Mouse (Mus musculus) thymus, postnatal 36 days (tissue): Measurements from ENCODE around the gene Cldn24.
"Not testable (repeated sequence)": the region's sequence is repeated elsewhere in the genome, so short reads cannot be mapped to it uniquely, and the experiment has no call there.

Source experiments
- DNase-seq, 2 experiments: peaks; one replicate each; pipeline ENCODE4 v3.0.0; 2022; ENCODE audit warnings: mixed read lengths in 2 of 2

The Cldn24 gene

GRCm38 (mm10) chr8:47821843-47822242 lies at the start of gene Cldn24:
Cldn24 (plus strand) TSS chr8:47822143.
- DNase-seq = no peak

- no peak for DNase-seq
Observed at GRCm38 (mm10) chr8:47772986-47773385, 49.0 kb upstream of the Cldn24 start.

- DNase-seq = no peak
Observed at GRCm38 (mm10) chr8:47777415-47777814, 44.5 kb upstream of the Cldn24 start.

GRCm38 (mm10) chr8:47779589-47779988 lies 42.4 kb upstream of the Cldn24 start:
- DNase-seq = no peak

GRCm38 (mm10) chr8:47781881-47782280 lies 40.1 kb upstream of the Cldn24 start:
- no peak for DNase-seq

GRCm38 (mm10) chr8:47783544-47783943 lies 38.4 kb upstream of the Cldn24 start:
- no peak for DNase-seq

- no peak for DNase-seq
Observed at GRCm38 (mm10) chr8:47783944-47784343, 38.0 kb upstream of the Cldn24 start.

GRCm38 (mm10) chr8:47784436-47784835 lies 37.5 kb upstream of the Cldn24 start:
- no peak for DNase-seq

- no peak for DNase-seq
Observed at GRCm38 (mm10) chr8:47786323-47786722, 35.6 kb upstream of the Cldn24 start.

GRCm38 (mm10) chr8:47787705-47788104 lies 34.2 kb upstream of the Cldn24 start:
- no peak for DNase-seq

GRCm38 (mm10) chr8:47791986-47792385 lies 30.0 kb upstream of the Cldn24 start:
- no peak for DNase-seq

GRCm38 (mm10) chr8:47799438-47799837 lies 22.5 kb upstream of the Cldn24 start:
- DNase-seq = no peak

- DNase-seq = no peak
Observed at GRCm38 (mm10) chr8:47802349-47802748, 19.6 kb upstream of the Cldn24 start.

GRCm38 (mm10) chr8:47804262-47804661 lies 17.7 kb upstream of the Cldn24 start:
- DNase-seq = no peak

GRCm38 (mm10) chr8:47809970-47810665 lies 11.8 kb upstream of the Cldn24 start:
- DNase-seq = no peak

GRCm38 (mm10) chr8:47810666-47811015 lies 11.3 kb upstream of the Cldn24 start:
- no peak for DNase-seq

GRCm38 (mm10) chr8:47811221-47811620 lies 10.7 kb upstream of the Cldn24 start:
- DNase-seq = no peak

- no peak for DNase-seq
Observed at GRCm38 (mm10) chr8:47819034-47819433, 2.9 kb upstream of the Cldn24 start.

GRCm38 (mm10) chr8:47820914-47821772 lies 800 bp upstream of the Cldn24 start:
- DNase-seq = no peak

- not testable (repeated sequence) for DNase-seq
Observed at GRCm38 (mm10) chr8:47822541-47822940, 598 bp downstream of the Cldn24 start.

GRCm38 (mm10) chr8:47823777-47824176 lies 1.8 kb downstream of the Cldn24 start:
- no peak for DNase-seq

GRCm38 (mm10) chr8:47824182-47824581 lies 2.2 kb downstream of the Cldn24 start, which contains the start of gene Cldn22:
Cldn22 (plus strand) TSS chr8:47824482.
- no peak for DNase-seq

- no peak for DNase-seq
Observed at GRCm38 (mm10) chr8:47825596-47825995, 3.7 kb downstream of the Cldn24 start.

GRCm38 (mm10) chr8:47826911-47827310 lies 5.0 kb downstream of the Cldn24 start:
- no peak for DNase-seq
